Mouse (Mus musculus): ENCODE results near the gene C77080. TPM values are rescaled to one million over a fixed set of nuclear protein-coding genes. Genes with fewer than 3 reads are reported as not detected.

C77080 gene
- polyA plus RNA-seq, 1 experiment from 2014 or later: 5.1 TPM

DNA sequence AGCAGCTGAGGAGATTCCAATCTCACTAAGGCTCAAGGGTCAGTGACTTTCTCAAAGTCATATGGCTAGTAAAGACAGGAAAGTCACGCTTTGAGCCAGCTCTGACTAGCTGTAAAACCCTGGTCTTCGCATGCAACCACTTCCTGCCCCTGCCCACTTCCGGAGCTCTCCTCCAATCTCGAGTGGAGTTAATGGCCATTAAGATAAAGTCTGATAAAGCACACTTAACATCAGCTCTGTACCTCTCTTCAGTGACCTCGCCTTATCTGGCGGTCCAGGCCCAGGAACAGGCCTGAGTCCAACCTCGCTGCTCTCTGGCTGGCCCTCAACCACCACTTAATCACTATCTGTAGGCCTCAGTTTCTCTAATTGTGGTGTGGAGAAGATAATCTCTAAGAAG lies 26.7 kb downstream of the C77080 start:
- Histone ChIP-seq H3K9me3 (no peaks in the 10 kb centered on the region), H3K4me1 (replicated peaks) (peaks cover 35% of the 10 kb centered on the region), H3K4me3 (replicated peaks) (no peak overlapping the region), H3K4me2 (replicated peaks) (no peak overlapping the region), H3K9ac (replicated peaks) (no peak overlapping the region), H3K36me3 (no peaks in the 10 kb centered on the region), H3K27me3 (no peaks in the 10 kb centered on the region), H3K27ac (no peak overlapping the region)
- 82% methylated on average over 7 of the region's 7 CpGs for WGBS
- no peak for ATAC-seq

DNA sequence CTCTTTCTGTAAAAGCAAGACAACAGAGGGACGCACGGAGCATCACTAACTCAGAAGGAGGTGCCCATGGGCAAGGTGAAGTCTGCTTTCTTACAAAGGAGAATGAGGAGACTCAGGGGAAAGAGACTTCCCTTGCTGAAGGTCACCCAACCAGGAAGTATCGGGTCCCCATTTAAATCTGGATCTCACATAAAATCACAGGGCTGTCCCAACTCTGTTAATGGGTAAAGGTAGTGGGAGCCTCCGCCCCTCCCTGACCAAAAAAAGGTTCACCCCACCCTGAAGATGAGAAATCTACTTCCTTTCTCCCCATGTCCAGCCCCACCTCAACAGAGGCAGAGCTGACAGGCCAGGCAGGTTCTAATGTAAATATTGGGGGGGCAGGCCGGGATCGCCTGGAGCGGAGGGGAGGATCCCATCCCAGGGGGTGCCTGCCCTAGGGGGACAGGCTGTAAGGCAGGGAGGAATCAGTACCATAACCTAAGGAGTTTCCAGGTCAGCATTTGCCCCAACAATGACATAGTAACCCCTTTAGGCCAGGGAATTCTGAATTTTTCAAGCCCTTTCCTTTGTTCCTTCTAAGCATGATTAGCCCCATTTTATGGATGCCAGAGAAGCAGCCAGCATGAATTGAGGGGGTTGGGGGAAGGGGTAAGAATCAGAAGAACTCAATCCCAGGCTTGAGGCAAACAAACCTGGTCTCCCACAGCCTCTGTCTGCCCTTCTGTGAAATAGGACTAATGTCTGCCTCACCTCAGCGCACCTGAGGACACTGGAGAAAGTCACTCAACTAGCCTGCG lies 28.4 kb downstream of the C77080 start:
- Histone ChIP-seq H3K9me3 (no peaks in the 10 kb centered on the region), H3K27ac (no peak overlapping the region), H3K36me3 (no peaks in the 10 kb centered on the region), H3K27me3 (no peaks in the 10 kb centered on the region), H3K4me2 (replicated peaks) (no peak overlapping the region), H3K9ac (replicated peaks) (no peak overlapping the region), H3K4me3 (replicated peaks) (no peak overlapping the region), H3K4me1 (replicated peaks) (peaks cover 26% of the 10 kb centered on the region)
- WGBS: 72% methylated on average over 9 of the region's 9 CpGs
- ATAC-seq: no peak

DNA sequence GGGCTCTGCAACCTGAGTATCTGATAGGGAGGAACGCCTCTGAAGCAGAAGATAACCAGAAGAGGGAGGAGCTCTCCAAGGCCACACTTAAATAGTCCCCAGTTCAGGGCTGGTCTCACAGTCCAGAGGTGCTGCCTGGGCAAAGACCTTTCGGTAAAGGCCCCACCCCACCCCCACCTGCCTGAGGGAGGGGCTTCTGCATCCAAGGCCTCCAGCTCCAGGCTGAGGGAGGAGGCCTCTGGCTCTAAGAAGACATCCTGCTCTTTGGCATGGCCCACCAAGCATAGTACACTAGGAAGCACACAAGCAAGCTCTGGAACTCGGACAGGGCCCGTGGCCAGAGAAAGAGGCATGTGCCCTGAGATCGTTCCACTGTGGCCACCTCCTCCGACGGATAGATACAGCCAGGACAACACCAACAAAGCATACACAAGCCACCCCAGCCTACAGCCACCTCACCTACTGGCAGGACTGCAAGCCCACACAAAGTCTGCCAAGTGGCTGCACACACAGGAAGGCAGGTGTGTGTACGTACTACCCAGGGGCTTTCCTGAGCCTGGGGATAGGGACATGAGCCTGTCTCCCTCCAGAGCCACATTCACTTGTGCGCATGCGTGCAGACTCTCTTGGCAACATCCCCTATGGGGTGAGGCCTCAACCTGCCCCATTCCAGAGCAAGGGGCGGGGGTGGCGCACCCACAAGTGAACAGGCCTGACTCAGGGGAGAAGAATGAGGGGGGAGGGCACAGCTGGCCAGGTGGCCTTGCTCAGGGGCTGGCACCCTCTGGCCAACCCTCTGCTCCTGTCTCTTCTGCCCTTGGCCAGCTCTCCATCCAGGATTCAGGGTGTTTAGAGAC lies 29.4 kb downstream of the C77080 start:
- no peak overlapping the region for H3K9ac ChIP-seq (replicated peaks)
- H3K4me3 ChIP-seq (replicated peaks): no peak overlapping the region
- 66% methylated on average over 12 of the region's 12 CpGs for WGBS
- no peak overlapping the region for H3K4me2 ChIP-seq (replicated peaks)
- no peaks in the 10 kb centered on the region for H3K36me3 ChIP-seq
- no peaks in the 10 kb centered on the region for H3K9me3 ChIP-seq
- ATAC-seq: no peak
- no peak overlapping the region for H3K27ac ChIP-seq
- H3K4me1 ChIP-seq (replicated peaks): peaks cover 27% of the 10 kb centered on the region
- H3K27me3 ChIP-seq: no peaks in the 10 kb centered on the region

DNA sequence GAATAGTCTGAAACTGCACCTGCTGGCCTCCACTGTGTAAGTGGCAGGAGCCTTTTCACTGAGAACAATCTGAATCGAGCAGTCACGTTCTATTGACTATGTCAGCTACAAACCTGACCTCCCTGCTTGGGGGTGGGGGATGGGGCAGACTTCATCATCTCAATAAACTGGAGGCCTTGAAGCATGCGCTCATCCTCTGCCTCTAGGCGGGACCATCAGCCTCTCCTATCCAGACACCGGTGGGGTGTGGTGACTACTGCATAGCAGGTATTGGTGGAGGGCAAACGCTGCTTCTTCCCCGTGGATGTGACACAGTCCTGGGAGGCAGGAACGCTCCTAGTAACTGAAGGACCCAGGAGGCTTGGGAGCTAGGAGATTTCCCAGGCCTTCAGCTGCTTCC lies 30.3 kb downstream of the C77080 start:
- H3K4me2 ChIP-seq (replicated peaks): no peak overlapping the region
- H3K9me3 ChIP-seq: no peaks in the 10 kb centered on the region
- no peak for ATAC-seq
- no peak overlapping the region for H3K9ac ChIP-seq (replicated peaks)
- 62% methylated on average over 8 of the region's 8 CpGs for WGBS
- H3K4me3 ChIP-seq (replicated peaks): no peak overlapping the region
- no peaks in the 10 kb centered on the region for H3K27me3 ChIP-seq
- no peak overlapping the region for H3K27ac ChIP-seq
- H3K36me3 ChIP-seq: no peaks in the 10 kb centered on the region
- peaks cover 34% of the 10 kb centered on the region for H3K4me1 ChIP-seq (replicated peaks)

DNA sequence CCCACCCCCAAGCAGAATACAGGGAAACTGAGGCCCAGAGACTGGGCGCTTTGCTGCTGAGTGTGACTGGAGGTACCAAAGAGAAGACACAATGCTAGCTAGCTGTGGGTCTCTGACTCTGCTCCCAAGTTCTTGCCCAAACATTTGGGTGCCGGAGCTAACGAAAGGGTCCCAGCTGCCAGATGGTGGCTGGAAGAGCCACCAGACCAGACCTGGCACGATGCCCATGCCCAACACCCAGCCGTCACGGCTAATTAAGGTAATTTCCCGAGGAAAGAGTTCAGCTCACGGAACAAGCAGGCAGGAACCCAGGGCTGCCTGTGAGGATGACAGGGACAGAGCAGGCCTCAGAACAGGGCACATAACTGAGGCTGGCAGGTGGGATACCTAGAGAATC lies 33.2 kb downstream of the C77080 start:
- WGBS: 24% methylated on average over 8 of the region's 8 CpGs
- H3K4me1 ChIP-seq (replicated peaks): peaks cover 56% of the 10 kb centered on the region
- H3K27me3 ChIP-seq: peaks cover 15% of the 10 kb centered on the region
- peak overlapping the region; percentile 76 for H3K27ac ChIP-seq
- H3K9ac ChIP-seq (replicated peaks): peak overlapping the region; percentile 80
- H3K36me3 ChIP-seq: peaks cover 22% of the 10 kb centered on the region
- H3K4me2 ChIP-seq (replicated peaks): peak overlapping the region; percentile 67
- H3K4me3 ChIP-seq (replicated peaks): peak overlapping the region; percentile 55
- H3K9me3 ChIP-seq: no peaks in the 10 kb centered on the region
- ATAC-seq: peak; percentile 8; the same call in 1 of the 2 replicates

DNA sequence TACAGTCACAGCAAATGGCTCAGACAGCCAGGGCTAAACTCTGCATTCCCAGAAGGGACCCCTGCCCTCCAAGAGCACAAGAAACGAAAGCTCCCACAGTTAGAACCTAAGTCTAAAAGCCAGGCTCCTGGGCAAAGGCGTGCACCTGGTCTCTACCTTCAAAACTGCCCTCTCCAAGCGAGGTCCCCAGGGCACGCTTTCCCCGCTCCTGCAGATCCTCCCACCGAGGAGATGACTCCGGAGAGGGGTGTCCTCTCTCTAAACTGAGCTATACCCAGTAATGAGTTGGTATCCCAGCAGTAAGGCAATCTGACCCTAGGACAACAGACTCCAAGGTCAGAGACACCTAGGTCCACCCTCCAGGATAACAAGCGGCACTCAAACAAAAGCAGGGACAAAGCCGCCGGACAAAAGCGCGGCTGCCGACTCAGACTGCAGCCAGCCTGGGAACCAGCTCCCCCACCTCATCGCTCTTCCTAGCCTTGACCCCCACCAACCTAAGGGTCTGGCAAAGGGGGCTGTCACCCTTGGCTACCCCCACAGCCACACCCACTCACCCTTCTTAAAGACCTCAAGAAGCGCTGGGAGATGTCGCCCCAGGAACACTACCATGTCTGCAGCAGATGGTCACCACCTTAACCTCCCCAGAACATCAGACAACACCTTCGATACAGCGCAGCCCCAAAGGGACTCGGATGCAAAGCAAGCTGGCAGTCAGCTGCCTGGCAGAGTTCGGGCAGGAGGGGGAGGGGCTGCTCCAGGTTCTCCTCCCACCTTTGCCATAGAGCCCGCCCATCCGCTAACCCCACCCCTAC lies 33.8 kb downstream of the C77080 start:
- Histone ChIP-seq H3K4me1 (replicated peaks) (peaks cover 58% of the 10 kb centered on the region), H3K9me3 (no peaks in the 10 kb centered on the region), H3K4me3 (replicated peaks) (peak overlapping the region; percentile 55), H3K27ac (peak overlapping the region; percentile 76), H3K9ac (replicated peaks) (peak overlapping the region; percentile 80), H3K27me3 (peaks cover 15% of the 10 kb centered on the region), H3K36me3 (peaks cover 29% of the 10 kb centered on the region), H3K4me2 (replicated peaks) (peak overlapping the region; percentile 67)
- WGBS: 5% methylated on average over 22 of the region's 22 CpGs
- ATAC-seq: peak; percentile 31

DNA sequence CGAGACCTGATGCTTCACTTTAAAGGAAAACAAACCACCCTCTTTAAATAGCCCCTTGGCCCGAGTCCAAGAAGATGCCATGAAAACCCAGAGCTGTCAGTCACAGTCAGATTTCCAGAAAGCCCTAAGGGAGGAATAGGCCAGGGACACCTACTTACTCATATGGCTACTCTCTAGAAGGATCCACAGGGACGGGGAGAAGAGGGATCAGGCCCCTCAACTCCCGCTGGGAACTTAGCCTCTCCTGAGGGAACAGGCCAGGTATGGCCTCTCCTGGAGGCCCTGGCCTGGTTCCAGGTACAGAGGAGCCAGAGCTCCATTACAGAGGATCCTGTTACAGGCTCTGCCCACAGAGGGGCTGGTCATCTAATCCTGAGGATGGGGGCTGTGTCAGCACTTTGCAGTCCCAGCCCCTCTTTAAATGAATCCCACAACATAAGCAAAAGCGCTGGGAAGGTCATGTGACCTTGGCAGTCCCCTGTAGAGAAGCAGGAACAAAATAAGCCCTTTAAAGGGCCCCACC lies 34.7 kb downstream of the C77080 start:
- peaks cover 15% of the 10 kb centered on the region for H3K27me3 ChIP-seq
- WGBS: 20% methylated on average over 5 of the region's 5 CpGs
- H3K4me2 ChIP-seq (replicated peaks): peak overlapping the region; percentile 67
- H3K4me3 ChIP-seq (replicated peaks): peak overlapping the region; percentile 55
- peak overlapping the region; percentile 80 for H3K9ac ChIP-seq (replicated peaks)
- ATAC-seq: no peak
- H3K27ac ChIP-seq: peak overlapping the region; percentile 76; the same call in 1 of the 2 replicates
- H3K4me1 ChIP-seq (replicated peaks): peaks cover 55% of the 10 kb centered on the region
- H3K36me3 ChIP-seq: peaks cover 36% of the 10 kb centered on the region
- H3K9me3 ChIP-seq: no peaks in the 10 kb centered on the region

DNA sequence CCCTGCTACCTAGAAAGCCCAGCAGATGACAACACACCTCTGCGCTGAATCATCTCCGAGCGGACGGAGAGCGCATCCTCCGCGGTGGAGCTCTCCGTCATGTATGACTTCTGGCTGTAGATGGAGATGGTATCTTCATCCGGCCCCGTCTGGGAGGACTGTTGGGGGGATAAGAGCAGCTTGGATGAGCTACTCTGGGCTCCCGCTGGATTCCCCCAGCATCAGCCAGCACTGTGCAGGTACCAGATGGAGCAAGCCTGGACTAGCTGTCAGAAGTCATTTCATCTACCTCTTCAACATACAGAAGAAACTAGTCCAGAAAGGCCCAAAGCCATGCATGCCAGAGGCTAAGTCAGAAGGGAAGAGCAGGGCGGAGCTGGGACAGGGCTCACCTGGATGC lies 35.9 kb downstream of the C77080 start:
- Histone ChIP-seq H3K4me3 (replicated peaks) (no peak overlapping the region), H3K36me3 (peaks cover 45% of the 10 kb centered on the region), H3K4me1 (replicated peaks) (peaks cover 57% of the 10 kb centered on the region), H3K9me3 (no peaks in the 10 kb centered on the region), H3K27ac (no peak overlapping the region), H3K9ac (replicated peaks) (no peak overlapping the region), H3K4me2 (replicated peaks) (peak overlapping the region; percentile 67; the same call in 1 of the 2 replicates), H3K27me3 (peaks cover 15% of the 10 kb centered on the region)
- ATAC-seq: no peak
- 97% methylated on average over 12 of the region's 12 CpGs for WGBS

DNA sequence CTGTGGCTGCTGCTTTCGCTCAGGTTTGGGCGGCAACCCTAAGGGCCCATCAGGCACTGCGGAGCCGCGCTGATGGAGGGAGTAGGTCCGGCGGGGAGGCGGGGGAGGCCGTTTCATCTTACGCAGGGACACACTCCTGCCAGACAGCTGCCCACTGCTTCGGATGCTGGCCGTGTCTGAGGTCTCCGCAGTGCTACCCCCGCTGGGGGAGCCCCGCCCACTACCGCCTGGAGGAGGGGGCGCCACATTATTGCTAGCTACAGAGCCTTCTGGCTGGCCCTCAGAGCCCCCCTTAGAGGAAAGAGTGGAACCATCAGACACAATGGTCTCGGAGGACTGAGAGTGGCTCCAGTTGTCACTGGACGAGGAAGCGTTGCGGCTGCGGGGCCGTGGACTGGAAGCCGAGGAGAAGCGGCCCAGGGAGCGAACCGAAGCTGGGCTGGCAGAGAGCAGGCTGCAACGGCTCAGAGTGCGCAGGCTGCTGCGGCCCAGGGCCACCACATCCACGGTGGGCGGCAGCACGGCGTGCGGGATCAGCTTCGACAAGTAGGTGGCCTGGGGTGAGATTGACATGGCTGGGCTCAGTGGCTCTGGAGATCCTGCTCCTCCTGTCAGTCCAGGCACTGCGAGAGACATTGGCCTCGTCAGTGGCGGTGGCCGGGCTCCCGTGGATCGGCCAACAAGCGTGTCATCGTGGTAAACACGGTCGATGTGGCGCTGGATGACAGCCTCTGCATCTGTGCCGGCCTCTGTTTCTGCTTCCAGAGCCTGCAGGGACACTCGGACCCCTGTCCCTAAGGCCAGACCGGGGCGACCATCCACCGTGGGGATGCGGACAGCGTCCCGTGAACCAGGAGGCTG lies 37.6 kb downstream of the C77080 start:
- ATAC-seq: peak; percentile 51
- 20% methylated on average over 55 of the region's 55 CpGs for WGBS
- Histone ChIP-seq H3K4me1 (replicated peaks) (peaks cover 57% of the 10 kb centered on the region), H3K36me3 (peaks cover 62% of the 10 kb centered on the region), H3K27ac (peak overlapping the region; percentile 27; the same call in 1 of the 2 replicates), H3K9me3 (no peaks in the 10 kb centered on the region), H3K4me3 (replicated peaks) (peak overlapping the region; percentile 21), H3K27me3 (peaks cover 15% of the 10 kb centered on the region), H3K9ac (replicated peaks) (peak overlapping the region; percentile 59), H3K4me2 (replicated peaks) (peak overlapping the region; percentile 57)

DNA sequence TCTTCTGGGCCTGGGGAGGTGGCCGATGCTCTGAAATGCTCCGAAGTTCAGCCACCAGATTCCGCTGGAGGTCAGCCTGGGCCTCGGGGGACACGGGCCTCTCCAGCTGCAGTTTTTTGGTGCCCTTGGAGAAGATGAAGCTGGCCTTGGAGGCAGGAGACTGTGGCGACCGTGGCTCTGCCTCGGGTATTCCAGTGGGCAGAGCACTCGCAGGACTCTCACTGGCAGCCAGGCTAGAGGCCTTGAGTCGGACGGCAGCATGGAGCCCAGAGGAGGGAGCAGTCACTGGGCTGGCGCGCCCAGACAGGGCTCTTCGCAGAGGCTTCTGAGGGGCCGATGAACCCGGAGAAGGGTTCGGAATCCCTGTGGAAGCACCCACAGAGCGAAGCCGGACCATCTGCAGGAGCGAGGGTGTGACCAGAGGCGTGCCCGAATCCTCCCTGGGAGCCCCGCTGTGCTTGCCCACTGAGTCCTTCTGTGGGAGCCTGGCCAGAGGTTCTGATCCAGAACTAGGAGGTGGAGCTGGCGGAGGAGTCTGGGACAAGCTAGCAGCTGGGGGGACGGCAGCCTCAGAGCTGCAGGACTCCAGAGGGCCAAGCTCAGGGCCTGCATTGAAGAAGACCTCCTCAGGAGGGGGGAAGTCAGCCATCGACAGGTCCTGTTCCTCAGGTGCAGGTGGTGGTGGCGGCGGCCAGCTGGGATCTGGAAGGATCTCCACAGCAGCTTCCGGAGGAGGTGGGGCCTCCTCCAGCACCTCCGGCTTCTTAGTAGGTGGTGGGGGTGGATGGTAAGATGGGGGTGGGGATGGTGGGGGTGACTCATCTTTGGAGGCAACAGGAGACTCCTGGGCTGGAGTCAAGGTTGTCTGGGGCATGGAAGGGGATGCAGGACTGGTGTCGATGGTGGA lies 38.9 kb downstream of the C77080 start:
- H3K4me1 ChIP-seq (replicated peaks): peaks cover 45% of the 10 kb centered on the region
- peaks cover 15% of the 10 kb centered on the region for H3K27me3 ChIP-seq
- no peak overlapping the region for H3K9ac ChIP-seq (replicated peaks)
- H3K36me3 ChIP-seq: peaks cover 76% of the 10 kb centered on the region
- no peaks in the 10 kb centered on the region for H3K9me3 ChIP-seq
- H3K4me3 ChIP-seq (replicated peaks): no peak overlapping the region
- no peak overlapping the region for H3K4me2 ChIP-seq (replicated peaks)
- no peak overlapping the region for H3K27ac ChIP-seq
- no peak for ATAC-seq
- whole genome bisulfite sequencing: 75% methylated on average over 31 of the region's 31 CpGs

Measured in midbrain, embryonic 13.5 days (tissue).